In genomic region chr12:58334163-58334562, GRCm38 (mm10) we compare ENCODE assay signal across 20 mouse cellular contexts.
DNase-seq lines count a peak whose midpoint lies in the region; ATAC-seq and TF ChIP-seq lines count a peak whose summit lies in the region.
"Had no signal": no experiment of that assay in that cellular context is flagged by ENCODE, and none has a peak within 500 bp of the region (broad histone marks: within the 10 kb centered on the region; RNA-seq: fewer than 3 reads in every experiment).

No protein-coding gene starts in this region.

- H3K9me3 ChIP-seq in kidney, embryonic 14.5 days (ENCODE audit: control insufficient read depth, low read length): no peaks in the 10 kb centered on the region
- H3K9me3 ChIP-seq: embryonic facial prominence, embryonic 10.5 days; heart, embryonic 10.5 days had no signal

- no peak overlapping the region for H3K27ac ChIP-seq in gastrocnemius, adult 2 months
- H3K27ac ChIP-seq in kidney, embryonic 14.5 days (ENCODE audit: low read depth, low read length): no peak overlapping the region
- H3K27ac ChIP-seq: embryonic facial prominence, embryonic 10.5 days; heart, embryonic 10.5 days; macrophage; stomach, postnatal 0 days had no signal

- H3K27me3 ChIP-seq in kidney, embryonic 14.5 days (ENCODE audit: control insufficient read depth, insufficient read depth, low read length): no peaks in the 10 kb centered on the region

- intact Hi-C loops in gastrocnemius, adult 2 months (cut with DNase I): loop anchor here (10.0 kb wide), 1 partner anchor 119 kb away; the partner anchor contains the start of gene Sstr1

- H3K4me1 ChIP-seq in kidney, embryonic 14.5 days (ENCODE audit: control insufficient read depth, insufficient read depth, low read length): no peaks in the 10 kb centered on the region
- H3K4me1 ChIP-seq: embryonic facial prominence, embryonic 10.5 days; heart, embryonic 10.5 days had no signal

- H3K4me3 ChIP-seq in gastrocnemius, adult 2 months: no peak overlapping the region
- H3K4me3 ChIP-seq in kidney, embryonic 14.5 days (ENCODE audit: low read length): no peak overlapping the region
- H3K4me3 ChIP-seq: embryonic facial prominence, embryonic 10.5 days; heart, embryonic 10.5 days had no signal

- H3K36me3 ChIP-seq in kidney, embryonic 14.5 days (ENCODE audit: control insufficient read depth, insufficient read depth, low read length): no peaks in the 10 kb centered on the region
- H3K36me3 ChIP-seq: embryonic facial prominence, embryonic 10.5 days; heart, embryonic 10.5 days had no signal

- H3K4me2 ChIP-seq in kidney, embryonic 14.5 days (replicated peaks; ENCODE audit: low read depth, low read length): no peak overlapping the region

- H3K9ac ChIP-seq in kidney, embryonic 14.5 days (ENCODE audit: low read depth, low read length): no peak overlapping the region

- no peak for DNase-seq in gastrocnemius, adult 2 months
- DNase-seq in gastrocnemius, adult 18-20 months (ENCODE audit: low spot score): no peak
- peak; percentile 5 for DNase-seq in kidney, postnatal 10 days
- DNase-seq in lung, postnatal 36 days: peak; percentile 58
- DNase-seq in urinary bladder, postnatal 10 days (ENCODE audit: low spot score): no peak
- DNase-seq in cerebellum, adult 11-12 months: no peak
- DNase-seq: adrenal gland, postnatal 14 days; cerebellum, adult 9-10 months; gastrocnemius, postnatal 10 days; kidney, adult 11 months; midbrain, embryonic 14.5 days; right cerebral cortex, adult 18-20 months; thymus, postnatal 4 days had no signal

- no peak for ATAC-seq in kidney, embryonic 14.5 days (ENCODE audit: low FRiP score, low TSS enrichment)
- peak; percentile 89 for ATAC-seq in common myeloid progenitor, adult 5-6 weeks (replicated peaks; ENCODE audit: low read depth, poor library complexity, severe bottlenecking)
- ATAC-seq: forebrain, embryonic 16.5 days had no signal

- peak; percentile 28; the same call in 1 of the 2 replicates for TF ChIP-seq CTCF in gastrocnemius, adult 2 months (IDR thresholded peaks at IDR 0.05)

Comparison
In these comparisons a context has a peak if more than half of its experiments do, and no peak if none do; other contexts are left out.
1. DNase-seq: peak in kidney, postnatal 10 days (single experiment) and lung, postnatal 36 days (single experiment); none in gastrocnemius, adult 2 months (single experiment), gastrocnemius, adult 18-20 months (single experiment), urinary bladder, postnatal 10 days (single experiment) and cerebellum, adult 11-12 months (single experiment).